Mouse (Mus musculus) left cerebral cortex, adult 11 months (tissue): ENCODE results near the gene Zfp385b.

Experiments used
- DNase-seq: peaks from one replicate; pipeline ENCODE4 v3.0.0; 2022; ENCODE audit warnings: low spot score

Zfp385b gene

DNA sequence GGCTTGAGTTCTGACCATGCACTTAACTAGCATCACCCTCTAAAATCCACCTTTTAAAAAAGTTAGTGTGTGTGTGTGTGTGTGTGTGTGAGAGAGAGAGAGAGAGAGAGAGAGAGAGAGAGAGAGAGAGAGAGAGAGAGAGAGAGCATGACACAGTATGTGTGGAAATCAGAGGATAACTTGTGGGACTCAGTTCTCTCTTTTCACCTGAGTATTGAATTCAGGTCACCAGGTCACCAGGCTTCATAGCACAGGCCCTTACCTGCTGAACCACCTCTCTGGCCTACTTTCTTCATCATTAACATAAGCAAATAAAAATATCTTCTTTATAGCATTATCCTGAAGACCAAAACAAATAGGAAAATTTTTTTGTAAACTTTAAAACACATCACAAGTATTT lies at the start of gene Zfp385b:
Zfp385b (minus strand) TSS at position 101 of the 400 bp plus-strand sequence.
- no peak for DNase-seq

- DNase-seq: no peak
Measured at GRCm38 (mm10) chr2:77863934-77864333, 44.5 kb upstream of the Zfp385b start.

GRCm38 (mm10) chr2:77863522-77863921 lies 44.1 kb upstream of the Zfp385b start:
- peak; percentile 35 for DNase-seq

- DNase-seq: peak; percentile 49
Measured at GRCm38 (mm10) chr2:77841464-77841863, 22.0 kb upstream of the Zfp385b start.

DNA sequence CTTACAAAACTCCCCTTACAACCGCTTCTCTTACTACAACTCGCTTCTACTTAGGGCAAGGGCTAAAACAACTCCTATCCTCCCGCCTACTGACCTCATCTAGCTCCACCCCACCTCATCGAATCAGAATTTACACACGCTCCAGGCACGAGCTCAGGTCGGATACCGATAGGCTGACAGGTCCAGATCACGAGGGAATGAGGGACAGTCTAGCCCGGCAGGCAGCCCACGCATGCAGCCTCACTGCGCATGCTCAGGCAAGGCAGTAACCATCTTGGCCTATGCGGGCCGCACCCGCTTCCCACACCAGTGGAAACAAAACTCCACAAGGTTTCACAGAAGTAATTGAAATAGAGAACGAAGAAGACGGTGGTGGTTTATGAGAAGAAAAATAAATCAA lies 20.1 kb upstream of the Zfp385b start:
- DNase-seq: no peak

- DNase-seq: no peak
Measured at GRCm38 (mm10) chr2:77838688-77839087, 19.2 kb upstream of the Zfp385b start.

DNA sequence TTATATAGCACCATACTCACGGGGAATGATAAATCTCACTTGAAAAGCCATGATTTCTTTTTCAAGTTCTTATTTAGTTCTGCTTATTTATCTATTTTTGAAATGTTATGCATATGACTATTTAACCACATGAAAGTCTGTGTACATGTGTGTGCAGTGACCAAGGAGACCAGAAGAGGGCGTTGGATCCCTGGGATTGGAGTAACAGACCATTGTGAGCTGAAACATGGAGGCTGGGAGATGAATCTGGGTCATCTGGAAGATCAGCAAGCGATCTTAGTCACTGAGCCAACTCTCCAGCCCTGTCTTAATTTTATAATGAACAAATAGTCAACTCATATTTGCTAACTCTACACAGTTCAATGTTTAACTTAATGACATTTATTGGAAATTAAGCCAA lies 16.3 kb upstream of the Zfp385b start:
- no peak for DNase-seq

- DNase-seq: no peak
Measured at GRCm38 (mm10) chr2:77826133-77826828, 6.8 kb upstream of the Zfp385b start.

DNA sequence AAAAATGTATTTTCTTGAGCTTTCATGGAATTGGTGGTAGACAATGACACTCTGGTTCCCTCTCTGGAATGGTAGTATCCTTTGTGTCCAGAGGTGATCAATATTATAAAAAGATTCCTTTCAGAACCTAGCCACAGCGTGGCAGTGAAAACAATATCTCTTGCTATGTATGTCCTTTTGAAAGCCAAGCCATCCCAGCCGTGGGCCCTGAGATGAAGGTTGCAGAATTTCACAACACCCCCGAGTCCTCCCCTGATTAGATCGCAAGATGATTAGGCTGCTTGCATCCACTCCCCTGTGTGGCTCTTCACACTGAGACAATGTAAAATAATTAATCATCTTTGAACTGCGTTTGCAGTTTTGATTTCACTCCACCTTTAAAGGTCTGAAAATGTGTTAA lies 3.6 kb upstream of the Zfp385b start:
- DNase-seq: no peak

GRCm38 (mm10) chr2:77817357-77817894 lies 2.0 kb downstream of the Zfp385b start:
- no peak for DNase-seq

DNA sequence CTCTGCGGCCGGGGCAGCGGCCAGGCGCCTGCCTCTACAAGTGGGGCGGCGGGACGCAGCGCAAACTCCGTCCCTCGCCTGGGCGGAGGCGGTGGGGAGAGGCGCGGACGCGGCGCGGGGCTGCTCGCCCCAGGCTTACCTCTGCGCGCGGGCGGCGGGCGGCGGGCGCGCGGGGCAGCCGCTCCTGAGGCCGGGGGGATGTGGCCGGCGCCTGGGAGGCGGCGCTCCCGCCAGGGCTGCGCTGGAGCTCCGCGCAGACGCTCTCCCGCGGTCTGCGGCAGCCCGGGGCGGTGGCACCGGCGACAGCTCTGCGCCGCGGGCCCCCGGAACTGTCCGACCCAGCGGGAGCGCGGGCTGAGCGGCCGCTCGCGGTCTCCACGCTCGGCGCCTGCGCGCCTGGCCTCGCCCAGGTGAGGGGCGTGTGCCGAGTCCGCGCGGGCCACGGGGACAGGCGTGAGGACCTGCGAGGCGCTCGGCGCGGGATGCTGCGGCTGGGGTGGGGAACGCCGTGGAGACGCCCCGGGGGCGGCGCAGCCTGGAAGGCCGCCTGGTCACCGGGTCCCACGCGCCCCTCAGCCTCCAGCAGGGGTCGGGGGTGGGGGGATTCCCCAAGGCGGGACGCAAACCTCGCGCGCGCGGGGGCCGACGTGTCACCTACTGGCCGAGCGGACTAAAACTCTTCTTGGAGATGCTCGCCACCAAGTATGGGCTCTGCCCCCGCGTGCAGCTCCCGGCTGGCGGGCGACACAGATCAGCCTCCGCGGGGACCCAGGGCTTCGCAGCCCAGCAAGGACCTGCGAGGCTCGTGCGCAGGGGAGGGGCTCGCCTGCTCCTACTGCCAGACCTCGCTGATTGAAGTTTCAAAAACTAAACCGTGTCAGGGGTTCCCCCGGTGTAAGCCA lies 2.8 kb downstream of the Zfp385b start:
- DNase-seq: no peak

- DNase-seq: peak; percentile 26
Measured at GRCm38 (mm10) chr2:77815775-77816412, 3.5 kb downstream of the Zfp385b start.

- no peak for DNase-seq
Measured at GRCm38 (mm10) chr2:77814896-77815295, 4.5 kb downstream of the Zfp385b start.

DNA sequence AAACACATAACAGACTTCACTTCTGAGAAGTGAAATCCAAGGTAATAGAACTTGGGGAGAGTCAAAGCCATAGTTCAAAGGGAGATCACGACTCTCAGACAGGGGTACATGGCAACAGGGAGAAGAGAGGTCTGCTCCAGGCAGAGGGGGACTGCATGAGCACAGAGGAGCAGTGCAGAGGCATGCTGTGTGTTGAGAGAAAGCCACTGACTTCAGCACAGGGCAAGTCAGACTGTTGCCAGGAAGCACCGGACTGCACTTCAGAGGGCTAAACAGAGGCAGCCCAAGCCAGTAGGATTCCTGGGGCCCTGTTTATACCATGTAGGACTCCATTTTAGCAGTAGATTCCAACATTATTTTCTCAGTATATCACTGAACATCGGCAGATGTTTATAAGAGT lies 6.4 kb downstream of the Zfp385b start:
- no peak for DNase-seq

GRCm38 (mm10) chr2:77810748-77811147 lies 8.7 kb downstream of the Zfp385b start:
- DNase-seq: no peak

DNA sequence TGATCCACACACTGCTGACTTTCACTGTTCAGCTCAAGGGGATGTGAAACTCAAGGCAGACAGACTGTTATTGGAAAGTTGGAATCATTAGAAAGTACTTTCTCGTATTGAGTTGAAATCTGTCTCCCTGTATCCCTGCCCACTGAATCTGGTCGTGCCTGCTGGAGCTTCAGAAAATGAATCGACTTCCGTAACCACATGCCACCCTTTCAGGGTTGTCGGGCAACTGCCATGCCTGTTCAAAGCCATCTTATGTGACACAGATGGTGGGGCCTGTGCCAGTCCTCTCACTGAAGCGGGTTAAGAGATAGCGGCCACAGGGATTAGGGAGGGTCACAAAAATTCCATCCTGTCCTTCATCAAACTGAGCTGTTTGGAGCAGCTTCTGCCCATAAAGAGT lies 14.7 kb downstream of the Zfp385b start:
- DNase-seq: no peak

GRCm38 (mm10) chr2:77802291-77802690 lies 17.1 kb downstream of the Zfp385b start:
- no peak for DNase-seq

DNA sequence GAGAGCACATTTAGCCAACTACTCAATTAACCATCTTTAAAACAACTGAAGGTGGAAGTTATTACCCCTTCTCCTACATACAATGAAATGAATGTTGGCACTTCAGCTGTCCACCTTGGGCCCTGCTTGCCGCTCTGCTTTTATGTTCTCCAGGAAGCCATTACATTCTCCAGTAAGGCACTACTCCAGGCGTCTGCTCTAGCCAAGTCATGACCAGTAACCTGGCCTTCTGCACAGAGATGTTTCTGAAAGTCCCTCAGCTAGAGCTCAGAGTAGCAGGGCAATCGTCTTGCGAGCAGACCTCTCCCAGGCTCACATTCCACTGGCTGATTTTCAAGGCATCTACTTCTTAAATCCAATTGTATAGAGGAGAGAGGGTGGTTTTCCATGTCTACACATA lies 18.0 kb downstream of the Zfp385b start:
- no peak for DNase-seq

DNA sequence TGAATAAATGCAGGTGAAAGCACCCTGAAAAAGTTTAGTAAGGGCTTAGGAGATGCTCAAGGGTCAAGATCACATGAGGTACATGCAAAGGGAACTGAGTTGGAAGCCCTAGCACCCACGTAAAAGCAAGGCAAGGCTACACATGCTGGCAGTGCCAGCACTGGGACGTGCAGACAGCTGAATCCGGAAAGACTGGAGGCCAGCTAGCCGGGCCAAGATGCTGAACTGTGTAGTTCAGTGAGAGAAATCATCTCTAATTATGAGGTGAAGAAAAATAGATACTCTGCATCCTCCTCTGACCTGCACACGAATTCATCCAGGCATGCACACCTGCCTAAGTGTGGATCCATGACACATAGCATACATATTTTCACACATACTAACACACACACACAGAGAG lies 18.4 kb downstream of the Zfp385b start:
- DNase-seq: no peak

DNA sequence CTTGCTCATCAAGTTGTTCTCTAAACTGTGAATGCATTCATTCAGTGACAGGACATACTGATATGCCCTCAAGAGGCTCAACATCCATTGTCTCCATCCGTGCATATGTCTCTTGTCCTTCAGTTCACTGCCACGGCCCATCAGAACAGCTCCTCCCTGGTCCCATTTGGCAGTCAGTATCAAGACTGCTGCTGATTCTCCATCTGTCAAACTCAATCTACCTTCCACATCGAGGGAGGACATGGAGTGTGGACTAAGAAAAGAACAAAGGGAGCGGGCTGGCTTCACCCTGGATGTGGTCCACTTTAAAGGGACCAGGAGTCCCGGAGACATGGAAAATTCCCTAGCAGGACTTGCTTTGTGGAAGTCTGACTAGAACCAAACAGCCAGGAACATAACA lies 22.2 kb downstream of the Zfp385b start:
- no peak for DNase-seq

GRCm38 (mm10) chr2:77795859-77796552 lies 23.4 kb downstream of the Zfp385b start:
- peak; percentile 39 for DNase-seq

GRCm38 (mm10) chr2:77790846-77791245 lies 28.6 kb downstream of the Zfp385b start:
- DNase-seq: no peak
